Mouse (Mus musculus) hindlimb bud, embryonic 11.5 days (tissue): ENCODE results near the gene Tnnt3.

Experiments
- DNase-seq: peaks from one replicate; pipeline ENCODE4 v3.0.0-alpha.2; 2012; ENCODE audit warnings: low read depth, low spot score; ENCODE audit errors: extremely low spot score

Gene Tnnt3

DNA sequence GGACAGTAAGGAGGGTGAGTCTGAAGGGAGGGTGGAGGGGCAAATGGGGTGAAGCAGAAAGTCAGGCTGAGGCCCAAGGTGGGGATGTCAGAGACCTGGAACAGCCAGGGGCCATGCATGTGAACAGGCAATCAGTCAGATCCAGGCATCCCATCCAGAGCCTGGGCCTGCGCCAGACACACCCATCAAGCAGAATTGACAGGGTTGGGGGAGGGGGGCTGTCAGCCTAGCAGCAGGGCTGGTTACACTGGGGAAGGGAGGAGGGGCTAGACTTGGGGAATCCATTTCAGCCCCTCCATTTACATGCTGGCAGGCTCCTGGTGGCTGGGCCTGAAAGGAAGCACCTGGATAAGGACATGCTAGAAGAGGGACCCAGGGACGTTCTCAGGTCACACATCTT is 7.3 kb downstream of the Tnnt3 start:
- no peak for DNase-seq

DNA sequence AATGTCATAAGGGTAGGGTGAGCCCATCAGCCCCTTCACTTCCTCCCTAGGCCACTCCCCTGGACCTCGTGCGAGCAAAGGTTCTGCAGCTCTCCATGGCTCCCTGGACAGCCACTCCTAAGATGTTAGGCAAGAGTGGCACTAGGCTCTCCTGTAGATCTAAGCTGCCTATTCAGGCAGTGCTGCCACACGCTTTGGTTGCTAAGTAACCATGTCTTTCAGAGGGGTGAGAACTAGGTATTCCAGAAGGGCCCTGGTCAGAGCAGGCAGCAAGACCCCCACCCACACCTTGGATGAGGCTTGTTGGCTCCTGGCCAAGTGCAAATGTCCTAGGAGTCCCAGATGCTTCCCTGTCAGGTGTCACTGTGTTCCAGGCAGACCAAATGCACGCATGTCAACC is 7.9 kb downstream of the Tnnt3 start:
- DNase-seq: no peak

GRCm38 (mm10) chr7:142507453-142507852 is 8.8 kb downstream of the Tnnt3 start:
- DNase-seq: no peak

GRCm38 (mm10) chr7:142509518-142509917 is 10.9 kb downstream of the Tnnt3 start:
- DNase-seq: no peak

GRCm38 (mm10) chr7:142510021-142510777 is 11.6 kb downstream of the Tnnt3 start:
- DNase-seq: no peak

- DNase-seq: no peak
These were observed 15.4 kb downstream of the Tnnt3 start for GRCm38 (mm10) chr7:142514048-142514447.

DNA sequence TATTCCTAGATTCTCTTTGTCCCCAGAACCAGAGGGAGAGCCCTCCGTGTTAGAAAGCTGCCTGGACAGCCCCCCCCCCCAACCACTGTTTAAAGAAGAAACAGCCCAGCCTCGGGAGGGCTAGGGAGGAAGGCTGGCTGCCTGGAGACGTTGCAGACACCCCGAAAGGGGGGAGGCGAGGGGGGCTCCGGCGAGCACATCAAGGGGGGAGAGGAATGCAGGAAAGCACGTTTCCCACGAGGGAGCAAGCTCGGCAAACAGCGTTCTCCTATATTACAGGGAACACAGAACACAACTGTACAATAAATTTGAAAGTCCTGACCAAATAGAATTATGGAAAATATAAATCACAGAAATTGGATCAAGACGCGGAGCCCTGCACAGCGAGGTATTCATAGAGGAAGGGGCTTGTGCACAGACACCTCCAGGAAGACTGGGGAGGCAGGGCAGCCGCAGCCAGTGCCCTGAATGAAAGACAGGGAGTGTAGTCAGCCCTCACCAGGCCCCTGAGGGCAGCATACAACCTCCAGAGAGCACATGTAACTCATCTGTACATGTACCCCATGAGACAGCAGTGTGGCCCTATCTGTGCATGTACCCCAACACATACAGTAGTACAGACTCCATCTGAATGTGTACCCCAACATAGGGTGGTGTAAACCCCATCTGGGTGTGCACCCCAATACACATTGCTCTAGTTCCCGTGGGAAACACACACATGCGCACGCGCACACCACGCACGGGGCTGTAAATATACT is 17.8 kb downstream of the Tnnt3 start:
- DNase-seq: no peak

- DNase-seq: no peak
These were observed 18.9 kb downstream of the Tnnt3 start for GRCm38 (mm10) chr7:142517531-142517930.

DNA sequence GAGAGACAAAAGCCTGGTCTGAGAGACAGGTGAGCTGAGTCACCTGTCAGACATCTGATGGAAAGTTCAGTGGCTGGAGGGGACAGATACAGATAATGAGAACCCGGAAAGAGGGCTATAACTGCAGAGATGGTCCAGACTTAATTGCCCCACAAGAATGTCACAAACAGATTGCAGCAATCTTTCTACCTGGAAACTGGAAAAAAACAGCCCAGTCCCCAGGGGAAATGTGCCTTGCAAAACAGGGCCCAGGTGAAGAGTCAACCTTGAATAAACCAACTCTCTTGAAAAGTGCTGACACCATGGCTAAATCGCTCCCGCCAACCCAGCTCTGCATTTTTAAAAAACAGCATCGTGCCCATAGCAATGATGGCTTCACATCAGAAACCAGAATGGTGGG is 21.7 kb downstream of the Tnnt3 start:
- no peak for DNase-seq

- DNase-seq: no peak
These were observed 23.7 kb downstream of the Tnnt3 start for GRCm38 (mm10) chr7:142522352-142522751.

DNA sequence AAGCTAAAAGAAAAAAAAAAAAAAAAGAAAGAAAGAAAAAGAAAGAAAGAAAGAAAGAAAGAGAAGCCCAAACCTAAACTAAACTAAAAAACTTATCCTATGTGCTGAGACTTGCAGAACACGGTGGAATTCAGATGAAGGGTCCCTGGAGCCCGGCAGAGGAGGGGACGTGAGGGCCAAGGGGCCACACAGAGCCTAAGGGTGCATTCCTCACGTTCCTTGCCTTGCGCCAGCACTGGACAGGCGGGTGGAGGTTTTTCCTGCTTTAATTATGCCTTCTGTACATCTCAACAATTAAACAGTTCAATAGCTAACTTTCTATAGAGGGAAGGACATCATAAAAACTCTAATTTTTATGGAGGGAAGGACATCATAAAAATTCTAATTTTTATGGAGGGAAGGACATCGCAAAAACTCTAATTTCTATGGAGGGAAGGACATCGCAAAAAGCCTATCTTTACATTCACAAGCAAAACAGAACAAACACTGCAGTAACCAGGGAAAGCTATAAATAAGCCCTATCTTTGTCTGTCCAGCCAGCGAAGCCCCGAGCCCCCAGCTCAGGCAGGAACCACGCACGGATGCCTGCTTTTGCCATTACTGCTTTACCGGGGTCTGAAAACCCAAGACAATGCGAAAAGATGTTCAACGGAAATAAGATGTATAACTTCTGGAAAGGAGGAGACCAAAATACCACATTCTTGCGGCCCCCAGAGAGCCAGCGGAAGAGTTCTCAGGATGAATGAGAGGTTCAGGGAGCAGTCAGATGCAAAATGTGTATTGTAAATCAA is 24.8 kb downstream of the Tnnt3 start:
- DNase-seq: no peak

DNA sequence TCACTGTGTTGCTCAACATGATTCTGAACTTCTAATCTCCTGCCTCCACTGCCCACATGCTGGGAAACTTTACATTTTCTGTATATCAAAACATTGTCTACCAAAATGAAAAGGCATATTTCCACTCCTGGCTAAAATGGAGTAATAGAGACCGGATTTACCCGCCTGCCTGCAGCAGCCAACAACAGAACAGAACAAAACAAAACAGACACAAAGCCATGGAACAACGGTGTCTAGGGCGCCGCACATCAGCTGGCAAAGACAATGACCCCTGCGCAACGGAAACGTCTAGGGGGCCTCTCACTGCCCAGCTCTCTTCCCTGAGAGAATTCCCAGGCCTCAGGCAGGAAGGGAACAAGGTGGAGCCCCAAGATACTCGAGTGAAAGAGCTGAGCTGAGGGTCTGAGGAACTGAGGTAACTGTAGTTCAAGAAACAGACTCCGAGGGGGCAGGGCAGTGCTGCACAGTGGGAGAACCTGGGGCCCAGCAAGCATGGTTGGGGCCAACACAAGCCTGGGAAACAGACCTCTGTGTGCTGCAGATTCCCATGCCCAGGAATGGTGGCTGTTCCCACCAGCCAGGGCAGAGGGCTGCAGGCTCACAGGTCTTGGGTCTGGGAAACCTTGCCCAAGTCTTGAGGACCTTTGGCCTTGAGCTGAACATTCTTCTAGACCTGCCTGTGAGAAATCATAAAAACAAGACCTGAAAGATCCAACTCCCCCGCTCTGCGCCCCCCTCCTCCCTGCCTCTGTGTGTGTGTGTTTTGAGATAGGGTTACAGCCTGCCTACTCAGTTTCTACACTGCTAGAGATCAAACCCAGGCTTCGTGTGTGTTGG is 26.9 kb downstream of the Tnnt3 start:
- no peak for DNase-seq

GRCm38 (mm10) chr7:142529350-142529749 is 30.7 kb downstream of the Tnnt3 start:
- no peak for DNase-seq

DNA sequence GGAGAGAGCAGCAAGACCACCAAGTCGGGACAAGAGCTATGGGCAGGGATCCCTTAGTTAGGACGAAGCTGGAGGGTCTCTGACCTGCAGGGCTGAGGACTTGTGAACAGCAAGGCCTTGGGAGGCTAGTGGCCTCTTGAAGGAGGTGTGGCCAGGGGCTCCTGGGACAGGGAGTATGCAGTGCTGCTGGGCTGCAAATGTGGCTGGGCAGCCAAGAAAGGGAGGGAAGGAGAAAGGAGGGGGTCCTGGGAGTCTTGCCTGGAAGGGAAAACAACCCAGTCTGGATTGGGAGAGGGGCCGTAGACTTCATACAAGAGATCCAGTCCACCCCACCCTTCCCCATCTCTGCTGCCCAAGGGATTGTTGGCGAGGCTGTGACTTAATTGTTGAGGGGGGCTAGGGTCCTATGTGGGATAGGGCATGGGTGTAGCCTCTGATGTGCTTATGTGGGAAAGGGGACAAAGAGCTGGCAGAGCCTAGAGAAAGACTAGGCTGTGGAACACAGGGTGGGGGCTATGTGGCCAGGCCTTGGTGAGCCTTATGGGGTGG is 33.4 kb downstream of the Tnnt3 start:
- no peak for DNase-seq

DNA sequence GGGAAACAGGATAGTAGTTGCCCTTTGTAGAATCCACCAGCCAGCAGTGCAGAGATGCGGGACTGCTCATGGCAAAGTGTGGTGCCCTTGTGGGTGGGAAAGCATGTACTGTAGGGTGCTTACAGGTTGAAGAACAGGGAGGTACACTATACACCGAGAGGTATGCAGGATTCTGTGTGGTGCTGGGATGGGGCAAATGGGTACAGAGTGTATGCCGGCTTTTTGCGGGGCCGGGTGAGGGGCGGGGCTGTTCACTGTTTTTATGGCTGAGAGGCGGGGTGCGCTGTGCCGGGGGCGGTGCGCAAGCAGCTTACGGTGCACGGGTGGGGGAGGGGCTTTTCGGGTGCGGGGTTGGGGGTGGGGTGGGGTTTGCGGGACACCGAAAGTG is 34.0 kb downstream of the Tnnt3 start, which contains the start of gene Mrpl23:
Gene Mrpl23 (plus strand): TSS at position 16 of the 388 bp plus-strand sequence.
- no peak for DNase-seq

DNA sequence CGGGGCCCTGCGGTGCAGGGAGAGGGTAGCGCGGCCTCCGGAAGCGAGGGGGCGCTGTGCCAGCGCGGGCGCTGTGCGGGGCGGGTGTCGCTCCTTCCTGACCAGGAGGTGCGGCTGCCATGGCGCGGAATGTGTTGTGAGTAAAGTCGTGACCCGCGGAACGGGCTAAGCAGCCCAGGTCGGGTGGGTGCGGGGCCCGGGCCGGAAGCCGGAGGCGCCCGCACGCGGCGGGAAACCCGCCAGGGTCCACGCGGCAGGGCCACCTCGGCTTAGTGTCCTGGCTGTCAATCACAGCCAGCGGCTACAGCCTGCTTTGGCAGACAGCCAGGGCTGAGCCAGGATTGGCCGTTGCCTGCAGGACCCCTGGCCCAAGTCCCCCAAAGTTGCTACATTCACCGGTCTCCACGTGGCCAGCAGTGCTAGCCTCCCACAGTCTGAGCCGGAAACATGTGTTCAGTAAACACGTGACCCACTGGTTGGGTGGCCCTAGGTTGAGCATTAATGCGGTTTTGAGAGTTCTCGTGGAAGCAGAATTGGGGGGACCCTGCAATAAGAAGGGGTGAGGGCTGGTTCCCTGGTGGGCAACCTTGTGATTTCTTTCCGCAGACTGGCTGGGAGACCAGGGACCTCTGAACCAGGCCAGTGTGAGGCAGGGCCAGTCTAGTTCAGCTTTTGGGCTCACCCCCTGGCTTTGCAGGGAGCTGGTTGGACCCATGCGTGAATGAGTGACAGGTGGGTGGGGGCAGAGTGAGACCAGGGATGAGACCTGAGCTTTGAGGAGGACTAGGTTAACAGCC is 34.6 kb downstream of the Tnnt3 start:
- DNase-seq: no peak

DNA sequence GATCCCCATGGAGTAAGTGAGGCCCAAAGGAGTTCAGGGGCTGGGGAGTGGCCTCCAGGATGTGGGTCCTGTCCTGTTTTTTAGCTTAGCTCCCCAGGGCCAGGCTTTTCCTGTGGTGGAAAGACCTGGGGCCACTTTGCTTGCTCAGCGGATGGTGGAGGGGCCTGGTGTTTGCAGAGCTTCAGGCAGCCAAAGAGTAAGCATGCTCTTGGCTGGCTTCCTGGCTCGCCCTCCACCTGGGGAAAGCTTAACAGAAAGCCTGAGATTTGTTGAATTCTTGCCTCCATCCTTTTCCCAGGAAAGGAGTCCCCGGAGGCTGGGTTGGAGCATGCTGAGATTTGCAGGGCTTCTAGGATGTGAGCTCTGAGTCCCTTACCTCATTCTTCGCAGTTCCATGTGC is 36.5 kb downstream of the Tnnt3 start:
- DNase-seq: no peak

DNA sequence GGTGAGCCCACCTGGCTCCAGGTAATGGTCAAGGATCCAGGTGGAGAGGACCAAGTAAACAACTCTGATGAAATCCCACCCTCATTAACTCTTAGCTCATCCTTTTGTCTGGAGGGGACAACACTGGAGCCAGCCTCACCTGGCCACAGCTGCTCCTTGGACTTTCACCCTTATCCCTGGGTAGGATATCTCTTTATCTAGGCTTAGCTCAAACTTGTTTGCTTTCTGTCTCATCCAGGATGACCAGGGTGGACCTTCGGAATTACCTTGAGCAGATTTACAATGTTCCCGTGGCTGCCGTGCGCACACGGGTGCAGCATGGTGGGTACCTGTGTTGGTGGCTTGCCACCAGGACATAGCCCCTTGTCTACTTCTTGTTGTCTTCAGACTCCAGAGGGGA is 37.2 kb downstream of the Tnnt3 start:
- no peak for DNase-seq

DNA sequence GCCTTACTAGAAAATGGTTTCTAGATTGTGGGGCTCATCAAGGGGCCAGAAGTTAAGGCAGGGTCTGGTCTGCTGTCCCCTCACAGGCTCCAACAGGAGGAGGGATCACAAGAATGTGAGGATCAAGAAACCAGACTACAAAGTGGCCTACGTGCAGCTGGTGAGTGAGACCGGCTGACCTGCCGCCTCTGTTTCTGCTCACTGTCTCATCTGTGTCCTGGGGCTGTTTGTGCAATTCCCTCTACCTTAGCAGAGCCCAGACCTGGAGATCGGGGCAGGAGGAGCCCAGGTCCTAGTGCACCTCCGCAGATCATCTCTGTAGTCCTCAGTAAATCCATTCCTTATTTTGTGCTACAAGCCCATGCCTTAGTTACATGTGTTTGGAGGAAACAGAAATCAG is 38.5 kb downstream of the Tnnt3 start:
- no peak for DNase-seq

DNA sequence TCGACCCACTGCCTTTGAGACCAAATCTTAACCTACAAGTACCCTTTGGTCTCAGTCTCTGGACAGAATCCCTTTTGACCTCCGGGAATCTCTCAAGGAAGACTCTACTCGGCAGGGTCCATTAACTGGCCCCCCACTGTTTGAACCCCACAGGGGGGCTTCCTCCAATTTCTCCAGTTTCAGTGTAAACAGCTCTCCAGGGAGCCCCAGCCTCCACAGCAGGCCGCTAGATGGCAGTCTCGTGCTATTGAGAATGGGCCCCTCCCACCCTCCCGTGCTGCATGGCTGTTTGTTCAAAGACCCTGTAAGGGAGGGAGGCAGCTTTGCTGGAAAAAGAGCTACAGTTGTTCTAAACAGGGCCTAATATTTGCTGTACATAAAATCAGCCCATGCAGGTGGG is 39.2 kb downstream of the Tnnt3 start:
- DNase-seq: no peak
